12 mouse cellular contexts compared by ENCODE assay signal in the genomic region with DNA sequence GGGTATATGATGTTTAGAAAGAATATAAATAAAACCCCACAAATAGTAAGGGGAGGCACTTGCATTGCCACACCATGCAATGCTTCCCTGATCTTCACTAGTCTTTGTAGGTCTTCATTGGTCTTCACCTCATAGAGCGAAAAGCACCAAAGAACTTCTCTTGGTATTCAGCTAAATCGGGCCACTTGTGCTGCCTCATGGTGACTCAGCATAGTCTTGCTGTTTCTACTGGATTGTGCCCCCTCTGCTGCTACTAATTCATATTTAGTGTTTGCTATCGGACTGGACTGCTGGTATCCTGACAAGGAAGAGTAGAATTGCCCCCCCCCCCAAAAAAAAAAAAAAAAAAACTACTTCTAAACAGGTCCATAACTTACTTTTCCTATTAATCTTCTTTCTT.
"Had no signal": no experiment of that assay in that cellular context is flagged by ENCODE, and none has a peak within 500 bp of the region (broad histone marks: within the 10 kb centered on the region; RNA-seq: fewer than 3 reads in every experiment).

No protein-coding gene starts in this region.

- H3K4me2 ChIP-seq: lung, embryonic 14.5 days; midbrain, embryonic 12.5 days; midbrain, embryonic 15.5 days; neural tube, embryonic 12.5 days had no signal

- H3K36me3 ChIP-seq: midbrain, embryonic 10.5 days; midbrain, embryonic 12.5 days; midbrain, embryonic 15.5 days; neural tube, embryonic 12.5 days had no signal

- H3K9me3 ChIP-seq: midbrain, embryonic 10.5 days; midbrain, embryonic 12.5 days; midbrain, embryonic 15.5 days; neural tube, embryonic 12.5 days had no signal

- DNase-seq: lung, adult 18-20 months; lung, embryonic 14.5 days; lung, postnatal 10 days; lung, postnatal 4 days; right cerebral cortex, postnatal 14 days; thymus, adult 18-20 months; thymus, postnatal 14 days; thymus, postnatal 36 days had no signal

- H3K9ac ChIP-seq: lung, embryonic 14.5 days; midbrain, embryonic 12.5 days; midbrain, embryonic 15.5 days; neural tube, embryonic 12.5 days had no signal

- ATAC-seq: midbrain, embryonic 15.5 days had no signal

- H3K27me3 ChIP-seq: midbrain, embryonic 12.5 days; midbrain, embryonic 15.5 days; neural tube, embryonic 12.5 days had no signal

- H3K4me1 ChIP-seq: midbrain, embryonic 10.5 days; midbrain, embryonic 12.5 days; midbrain, embryonic 15.5 days; neural tube, embryonic 12.5 days had no signal

- H3K27ac ChIP-seq: midbrain, embryonic 10.5 days; midbrain, embryonic 12.5 days; midbrain, embryonic 15.5 days; neural tube, embryonic 12.5 days had no signal

- H3K4me3 ChIP-seq: midbrain, embryonic 10.5 days; midbrain, embryonic 12.5 days; midbrain, embryonic 15.5 days; neural tube, embryonic 12.5 days had no signal
